Mouse (Mus musculus) cerebellum, adult 2 months (tissue): ENCODE results near the gene Igsf8. TPM values are rescaled to one million over a fixed set of nuclear protein-coding genes. Genes with fewer than 3 reads are reported as not detected.

Experiments
- DNase-seq, 2 experiments: peaks; one replicate each; pipeline ENCODE4 v3.0.0; 2021
- H3K27ac ChIP-seq: fragments of 200-500 bp; 2 replicates; pipeline ENCODE4 v1.5.1; 2012; ENCODE audit warnings: low read length, control low read depth, inconsistent platforms; ENCODE audit not compliant: insufficient read depth
- H3K27me3 ChIP-seq: fragments of 200-500 bp; 2 replicates; pipeline ENCODE4 v1.6.1; 2012; ENCODE audit warnings: inconsistent platforms, mild to moderate bottlenecking, low read length, moderate library complexity; ENCODE audit not compliant: control insufficient read depth, insufficient read depth
- H3K4me1 ChIP-seq: fragments of 200-500 bp; 2 replicates; pipeline ENCODE4 v1.6.1; 2011; ENCODE audit warnings: low read length; ENCODE audit not compliant: control insufficient read depth, insufficient read depth
- H3K4me3 ChIP-seq: fragments of 200-500 bp; replicated peaks from 2 replicates; pipeline ENCODE3; 2011; ENCODE audit warnings: mild to moderate bottlenecking, low read depth, low read length, control low read depth; ENCODE audit not compliant: insufficient read depth
- CTCF ChIP-seq: fragments of 200-500 bp; IDR thresholded peaks from 2 replicates; pipeline ENCODE4 v1.5.1; 2011; ENCODE audit warnings: low read depth, mild to moderate bottlenecking, control low read depth, low read length, moderate library complexity, borderline replicate concordance; ENCODE audit not compliant: insufficient read depth
- POLR2A ChIP-seq: fragments of 200-500 bp; IDR thresholded peaks from 2 replicates; pipeline ENCODE4 v1.6.1; 2011; ENCODE audit warnings: low read length, control low read depth, borderline replicate concordance; ENCODE audit not compliant: insufficient read depth
- WGBS: fragments of 180-500 bp; shearing (Covaris S2); methylation state at CpG from one replicate; pipeline ENCODE4 v1.1.7; 2018; 5-methylcytosine and 5-hydroxymethylcytosine counted together
- polyA plus RNA-seq: library from polyadenylated mRNA; depleted of rRNA; stranded (reverse); fragments of >200 nt; gene quantifications from 2 replicates; pipeline ENCODE4 v1.2.3, GENCODE M21; 2012

Igsf8 gene
- polyA plus RNA-seq, 1 experiment: 254 TPM

- H3K4me1 ChIP-seq: peaks cover 34% of the 10 kb centered on the region
- peak in 1 of 2 experiments; percentile 68 for DNase-seq
- H3K4me3 ChIP-seq: peak overlapping the region; percentile 89
- TF ChIP-seq CTCF: no peak
- WGBS: 3% methylated on average over 16 of the region's 16 CpGs
- H3K27ac ChIP-seq: peak overlapping the region; percentile 69
- no peaks in the 10 kb centered on the region for H3K27me3 ChIP-seq
These were observed 51.5 kb downstream of the Igsf8 start for GRCm38 (mm10) chr1:172312768-172313561.

GRCm38 (mm10) chr1:172313613-172314411 lies 52.4 kb downstream of the Igsf8 start:
- H3K4me1 ChIP-seq: peaks cover 43% of the 10 kb centered on the region
- TF ChIP-seq CTCF (no peak), POLR2A (no peak)
- H3K27me3 ChIP-seq: no peaks in the 10 kb centered on the region
- peak overlapping the region; percentile 69 for H3K27ac ChIP-seq
- 16% methylated on average over 10 of the region's 10 CpGs for WGBS
- DNase-seq: peak; percentile 41 to 48
- peak overlapping the region; percentile 89 for H3K4me3 ChIP-seq

- WGBS: 32% methylated on average over 3 of the region's 3 CpGs
- no peak overlapping the region for H3K27ac ChIP-seq
- no peak overlapping the region for H3K4me3 ChIP-seq
- no peaks in the 10 kb centered on the region for H3K27me3 ChIP-seq
- no peak for TF ChIP-seq POLR2A
- TF ChIP-seq CTCF: no peak
- peaks cover 47% of the 10 kb centered on the region for H3K4me1 ChIP-seq
- peak in 1 of 2 experiments; percentile 27 for DNase-seq
These were observed 53.5 kb downstream of the Igsf8 start for GRCm38 (mm10) chr1:172314911-172315310.

DNA sequence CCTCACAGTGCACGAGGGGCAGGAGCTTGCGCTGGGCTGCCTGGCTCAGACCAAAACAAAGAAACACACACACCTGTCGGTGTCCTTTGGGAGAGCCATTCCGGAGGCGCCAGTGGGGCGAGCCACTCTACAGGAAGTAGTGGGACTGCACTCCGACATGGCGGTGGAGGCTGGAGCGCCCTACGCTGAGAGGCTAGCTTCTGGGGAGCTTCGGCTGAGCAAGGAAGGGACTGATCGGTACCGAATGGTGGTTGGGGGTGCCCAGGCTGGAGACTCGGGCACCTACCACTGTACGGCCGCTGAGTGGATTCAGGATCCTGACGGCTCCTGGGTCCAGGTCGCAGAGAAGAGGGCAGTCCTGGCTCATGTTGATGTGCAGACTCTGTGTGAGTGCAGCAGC lies 56.0 kb downstream of the Igsf8 start:
- TF ChIP-seq POLR2A: 0 out of 2 replicates have a peak, but pooled peaks have one; percentile 16
- no peak for TF ChIP-seq CTCF
- DNase-seq: peak; percentile 38 to 60
- Histone ChIP-seq H3K4me1 (peaks cover 60% of the 10 kb centered on the region), H3K4me3 (no peak overlapping the region), H3K27ac (peak overlapping the region; percentile 44; the same call in 1 of the 2 replicates), H3K27me3 (no peaks in the 10 kb centered on the region)
- WGBS: 46% methylated on average over 18 of the region's 18 CpGs

GRCm38 (mm10) chr1:172317946-172318345 lies 56.5 kb downstream of the Igsf8 start:
- no peaks in the 10 kb centered on the region for H3K27me3 ChIP-seq
- H3K4me1 ChIP-seq: peaks cover 65% of the 10 kb centered on the region
- TF ChIP-seq CTCF: no peak
- 0 out of 2 replicates have a peak, but pooled peaks have one; percentile 4 for TF ChIP-seq POLR2A
- WGBS: 8% methylated on average over 15 of the region's 15 CpGs
- H3K27ac ChIP-seq: peak overlapping the region; percentile 84
- peak; percentile 69 to 74 for DNase-seq
- H3K4me3 ChIP-seq: no peak overlapping the region

DNA sequence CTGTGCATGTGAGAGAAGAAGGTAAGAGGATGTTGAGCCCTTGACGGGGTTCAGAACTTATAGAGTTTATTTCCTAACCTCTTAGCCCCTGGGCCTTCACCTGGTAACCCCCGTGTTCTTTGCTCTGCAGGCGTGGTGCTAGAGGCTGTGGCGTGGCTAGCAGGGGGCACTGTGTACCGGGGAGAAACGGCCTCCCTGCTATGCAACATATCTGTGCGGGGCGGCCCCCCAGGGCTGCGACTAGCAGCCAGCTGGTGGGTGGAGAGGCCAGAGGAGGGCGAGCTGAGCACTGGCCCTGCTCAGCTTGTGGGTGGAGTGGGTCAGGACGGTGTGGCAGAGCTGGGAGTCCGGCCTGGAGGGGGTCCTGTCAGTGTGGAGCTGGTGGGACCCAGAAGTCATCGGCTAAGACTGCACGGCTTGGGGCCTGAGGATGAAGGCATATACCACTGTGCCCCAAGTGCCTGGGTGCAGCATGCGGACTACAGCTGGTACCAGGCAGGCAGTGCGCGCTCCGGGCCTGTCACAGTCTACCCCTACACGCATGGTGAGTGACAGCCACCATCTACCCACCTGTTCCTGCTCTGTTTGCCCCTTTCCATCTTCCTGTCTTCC lies 57.1 kb downstream of the Igsf8 start:
- no peaks in the 10 kb centered on the region for H3K27me3 ChIP-seq
- peak overlapping the region; percentile 84 for H3K27ac ChIP-seq
- peak; percentile 49 to 66 for DNase-seq
- H3K4me1 ChIP-seq: peaks cover 65% of the 10 kb centered on the region
- whole genome bisulfite sequencing: 19% methylated on average over 19 of the region's 19 CpGs
- no peak for TF ChIP-seq CTCF
- TF ChIP-seq POLR2A: no peak
- H3K4me3 ChIP-seq: no peak overlapping the region

DNA sequence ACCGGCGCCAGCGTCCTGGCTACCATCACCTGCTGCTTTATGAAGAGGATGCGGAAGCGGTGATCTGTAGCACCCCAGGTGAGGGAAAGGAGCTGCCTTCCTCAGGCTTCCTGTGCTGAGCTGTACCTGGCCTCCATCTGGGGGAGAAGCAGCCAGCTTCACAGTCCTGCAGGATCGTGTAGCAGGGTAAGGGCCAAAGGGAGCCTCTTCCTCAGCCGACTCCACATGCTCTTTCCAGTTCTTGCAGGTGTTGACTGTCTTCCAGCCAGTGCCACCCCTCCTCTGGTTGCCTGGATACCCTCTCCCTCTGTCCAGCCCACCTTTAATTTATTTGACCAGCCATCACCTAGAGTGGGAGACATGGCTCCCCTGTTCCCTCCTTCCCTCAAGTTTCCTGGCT lies 57.9 kb downstream of the Igsf8 start:
- no peaks in the 10 kb centered on the region for H3K27me3 ChIP-seq
- peak; percentile 3; the same call in 1 of the 2 replicates for TF ChIP-seq POLR2A
- TF ChIP-seq CTCF: no peak
- DNase-seq: peak in 1 of 2 experiments; percentile 63
- no peak overlapping the region for H3K4me3 ChIP-seq
- peak overlapping the region; percentile 66 for H3K27ac ChIP-seq
- 8% methylated on average over 7 of the region's 7 CpGs for WGBS
- peaks cover 60% of the 10 kb centered on the region for H3K4me1 ChIP-seq
